10 mouse cellular contexts compared by ENCODE assay signal in genomic region chr8:121620801-121621516, GRCm38 (mm10). TPM values are rescaled to one million over a fixed set of nuclear protein-coding genes. Genes with fewer than 3 reads are reported as not detected.
DNase-seq lines count a peak whose midpoint lies in the region; ATAC-seq lines count a peak whose summit lies in the region.
"Had no signal": no experiment of that assay in that cellular context is flagged by ENCODE, and none has a peak within 500 bp of the region (broad histone marks: within the 10 kb centered on the region; RNA-seq: fewer than 3 reads in every experiment).

No protein-coding gene starts in this region.

- no peaks in the 10 kb centered on the region; the same call in 1 of the 2 replicates for H3K4me1 ChIP-seq in liver, embryonic 16.5 days (ENCODE audit: control insufficient read depth, low read depth, low read length)
- no peaks in the 10 kb centered on the region for H3K4me1 ChIP-seq in liver, embryonic 12.5 days
- peaks cover 27% of the 10 kb centered on the region; the same call in 1 of the 2 replicates for H3K4me1 ChIP-seq in hindbrain, embryonic 14.5 days (replicated peaks; ENCODE audit: control insufficient read depth, insufficient read depth, low read length)

- H3K9me3 ChIP-seq in liver, embryonic 16.5 days (replicated peaks; ENCODE audit: control insufficient read depth, low read length), result no peaks in the 10 kb centered on the region
- no peaks in the 10 kb centered on the region for H3K9me3 ChIP-seq in liver, embryonic 12.5 days (replicated peaks)
- H3K9me3 ChIP-seq in hindbrain, embryonic 14.5 days (ENCODE audit: control insufficient read depth, low read length), result no peaks in the 10 kb centered on the region
- H3K9me3 ChIP-seq: embryonic facial prominence, embryonic 13.5 days had no signal

- H3K9ac ChIP-seq in liver, embryonic 16.5 days (ENCODE audit: low read depth, low read length), result no peak overlapping the region
- H3K9ac ChIP-seq in liver, embryonic 12.5 days, result no peak overlapping the region
- no peak overlapping the region for H3K9ac ChIP-seq in hindbrain, embryonic 14.5 days
- H3K9ac ChIP-seq: embryonic facial prominence, embryonic 13.5 days had no signal

- WGBS in liver, embryonic 16.5 days (ENCODE audit: insufficient replicate concordance), result 68% methylated on average over 12 of the region's 12 CpGs
- 65% methylated on average over 12 of the region's 12 CpGs for WGBS in liver, embryonic 12.5 days (ENCODE audit: insufficient replicate concordance)
- 88% methylated on average over 12 of the region's 12 CpGs for WGBS in hindbrain, embryonic 14.5 days

- DNase-seq in cerebellum, postnatal 10 days, result peak; percentile 62 to 65
- no peak for DNase-seq in cerebellum, adult 11 months
- peak; percentile 78 to 83 for DNase-seq in kidney, adult 8-10 months
- peak; percentile 75 for DNase-seq in lung, postnatal 36 days
- DNase-seq in urinary bladder, postnatal 10 days (ENCODE audit: low spot score), result no peak
- DNase-seq in hindbrain, embryonic 14.5 days (ENCODE audit: low spot score), result no peak
- DNase-seq: B cell, adult 2 months had no signal

- no peaks in the 10 kb centered on the region for H3K36me3 ChIP-seq in liver, embryonic 16.5 days (ENCODE audit: control insufficient read depth, insufficient read depth)
- H3K36me3 ChIP-seq in liver, embryonic 12.5 days, result no peaks in the 10 kb centered on the region
- H3K36me3 ChIP-seq in hindbrain, embryonic 14.5 days (replicated peaks; ENCODE audit: control insufficient read depth, insufficient read depth), result peaks cover 16% of the 10 kb centered on the region

- no peak overlapping the region for H3K4me3 ChIP-seq in liver, embryonic 16.5 days (ENCODE audit: low read depth, low read length)
- no peak overlapping the region for H3K4me3 ChIP-seq in liver, embryonic 12.5 days
- no peak overlapping the region for H3K4me3 ChIP-seq in hindbrain, embryonic 14.5 days (replicated peaks; ENCODE audit: low read length)
- H3K4me3 ChIP-seq: embryonic facial prominence, embryonic 13.5 days had no signal

- no peak overlapping the region for H3K4me2 ChIP-seq in liver, embryonic 16.5 days (ENCODE audit: low read depth, low read length)
- no peak overlapping the region for H3K4me2 ChIP-seq in liver, embryonic 12.5 days
- H3K4me2 ChIP-seq in hindbrain, embryonic 14.5 days (replicated peaks), result no peak overlapping the region
- H3K4me2 ChIP-seq: embryonic facial prominence, embryonic 13.5 days had no signal

- 0 out of 2 replicates have a peak, but pooled peaks have one; percentile 18 for ATAC-seq in liver, embryonic 16.5 days (ENCODE audit: low read depth)
- no peak for ATAC-seq in liver, embryonic 12.5 days
- no peak for ATAC-seq in hindbrain, embryonic 14.5 days (ENCODE audit: low FRiP score)

- no peaks in the 10 kb centered on the region for H3K27me3 ChIP-seq in liver, embryonic 16.5 days (ENCODE audit: control insufficient read depth, insufficient read depth, low read depth, low read length)
- H3K27me3 ChIP-seq in liver, embryonic 12.5 days (replicated peaks), result 0 out of 2 replicates have a peak, but pooled peaks cover 4% of the 10 kb centered on the region
- no peaks in the 10 kb centered on the region for H3K27me3 ChIP-seq in hindbrain, embryonic 14.5 days (ENCODE audit: control insufficient read depth, insufficient read depth, low read length)
- H3K27me3 ChIP-seq: embryonic facial prominence, embryonic 13.5 days had no signal

- H3K27ac ChIP-seq in liver, embryonic 16.5 days (ENCODE audit: low read length), result no peak overlapping the region
- H3K27ac ChIP-seq in liver, embryonic 12.5 days, result no peak overlapping the region
- no peak overlapping the region for H3K27ac ChIP-seq in hindbrain, embryonic 14.5 days
- H3K27ac ChIP-seq: embryonic facial prominence, embryonic 13.5 days had no signal

RNA-seq across cellular contexts. Expression of gene Map1lc3b, which starts 30.8 kb away (rescaled TPM):
- polyA plus RNA-seq in liver, embryonic 16.5 days (2015; fragmentation: Nextera tagmentation; extraction: Ambion mirVana), result 149 and 152 TPM in 2 replicates
- 135 and 137 TPM in 2 replicates for polyA plus RNA-seq in liver, embryonic 12.5 days (2016; fragmentation: Nextera tagmentation; extraction: Ambion mirVana)
- polyA plus RNA-seq in hindbrain, embryonic 14.5 days (2014; fragmentation: Nextera tagmentation; extraction: Ambion mirVana), result 389 and 391 TPM in 2 replicates

RNA-seq across cellular contexts. Expression of gene Zcchc14, which starts 31.7 kb away (rescaled TPM):
- polyA plus RNA-seq in liver, embryonic 16.5 days (2015; fragmentation: Nextera tagmentation; extraction: Ambion mirVana), result 1.3 and 1.6 TPM in 2 replicates
- polyA plus RNA-seq in liver, embryonic 12.5 days (2016; fragmentation: Nextera tagmentation; extraction: Ambion mirVana), result 2.8 and 2.9 TPM in 2 replicates
- polyA plus RNA-seq in hindbrain, embryonic 14.5 days (2014; fragmentation: Nextera tagmentation; extraction: Ambion mirVana), result 33.5 and 35.6 TPM in 2 replicates

RNA-seq across cellular contexts. Expression of gene Fbxo31, which starts 42.4 kb away (rescaled TPM):
- polyA plus RNA-seq in liver, embryonic 16.5 days (2015; fragmentation: Nextera tagmentation; extraction: Ambion mirVana), result 9.0 and 9.2 TPM in 2 replicates
- 19.6 and 19.8 TPM in 2 replicates for polyA plus RNA-seq in liver, embryonic 12.5 days (2016; fragmentation: Nextera tagmentation; extraction: Ambion mirVana)
- 36.2 and 38.1 TPM in 2 replicates for polyA plus RNA-seq in hindbrain, embryonic 14.5 days (2014; fragmentation: Nextera tagmentation; extraction: Ambion mirVana)

Comparison
In these comparisons a context has a peak if more than half of its experiments do, and no peak if none do; other contexts are left out.
1. DNase-seq: peak in cerebellum, postnatal 10 days (2 of 2), kidney, adult 8-10 months (2 of 2) and lung, postnatal 36 days (single experiment); none in cerebellum, adult 11 months (single experiment), urinary bladder, postnatal 10 days (single experiment) and hindbrain, embryonic 14.5 days (single experiment).